Mouse (Mus musculus) c-Kit-negative CD71-positive TER-119-positive erythroid progenitor cells, embryonic 14.5 days (primary cell): ENCODE results near the gene Kcnd3.

Source experiments
- DNase-seq: peaks from one replicate; pipeline ENCODE4 v3.0.0-alpha.2; 2013; ENCODE audit warnings: low read depth, low spot score

Kcnd3 gene

DNA sequence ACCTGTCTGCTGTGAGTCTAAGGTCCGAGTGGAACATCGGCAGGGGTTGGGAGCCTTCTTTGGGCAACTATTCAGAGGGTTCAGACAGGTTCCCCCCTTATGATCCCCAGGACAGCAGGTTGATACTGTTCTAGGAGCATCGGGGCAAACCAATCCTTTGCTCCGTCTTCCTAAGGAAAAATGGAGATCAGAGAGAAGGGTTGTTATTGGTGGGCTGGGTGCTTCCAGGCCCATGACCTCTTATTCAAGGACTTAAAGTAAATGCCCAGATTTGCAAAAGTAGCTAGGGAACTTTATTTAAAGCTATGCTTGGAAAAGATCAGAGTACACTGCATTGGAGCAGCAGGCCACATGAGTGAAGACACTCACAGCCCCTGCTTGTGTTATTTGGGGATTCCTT lies 69.5 kb downstream of the Kcnd3 start:
- no peak for DNase-seq

- no peak for DNase-seq
These were observed 76.7 kb downstream of the Kcnd3 start for GRCm38 (mm10) chr3:105528860-105529259.

DNA sequence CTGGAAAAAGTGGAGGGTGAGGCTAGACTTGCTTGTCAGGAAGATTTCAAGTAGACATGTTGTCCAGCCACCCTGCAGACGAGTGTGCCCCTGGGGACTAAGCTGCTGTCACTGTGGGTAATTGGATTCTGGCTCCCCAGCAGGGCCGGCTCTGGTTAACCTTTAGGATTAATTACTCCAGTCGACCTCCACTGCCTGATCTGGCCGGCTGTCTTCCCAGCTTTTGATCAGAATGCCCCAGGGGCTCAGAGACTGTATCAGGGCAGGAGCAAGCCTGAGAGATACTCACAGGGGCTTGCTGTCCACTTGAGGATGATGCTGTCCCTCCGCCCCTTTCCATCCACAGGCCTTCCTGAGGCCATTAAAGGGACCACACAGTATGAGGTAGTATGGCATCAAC lies 77.6 kb downstream of the Kcnd3 start:
- DNase-seq, result no peak

- no peak for DNase-seq
These were observed 78.4 kb downstream of the Kcnd3 start for GRCm38 (mm10) chr3:105530363-105531130.

GRCm38 (mm10) chr3:105538406-105538805 lies 86.3 kb downstream of the Kcnd3 start:
- no peak for DNase-seq

- DNase-seq, result no peak
These were observed 86.9 kb downstream of the Kcnd3 start for GRCm38 (mm10) chr3:105538819-105539607.

- no peak for DNase-seq
These were observed 90.6 kb downstream of the Kcnd3 start for GRCm38 (mm10) chr3:105542741-105543140.

DNA sequence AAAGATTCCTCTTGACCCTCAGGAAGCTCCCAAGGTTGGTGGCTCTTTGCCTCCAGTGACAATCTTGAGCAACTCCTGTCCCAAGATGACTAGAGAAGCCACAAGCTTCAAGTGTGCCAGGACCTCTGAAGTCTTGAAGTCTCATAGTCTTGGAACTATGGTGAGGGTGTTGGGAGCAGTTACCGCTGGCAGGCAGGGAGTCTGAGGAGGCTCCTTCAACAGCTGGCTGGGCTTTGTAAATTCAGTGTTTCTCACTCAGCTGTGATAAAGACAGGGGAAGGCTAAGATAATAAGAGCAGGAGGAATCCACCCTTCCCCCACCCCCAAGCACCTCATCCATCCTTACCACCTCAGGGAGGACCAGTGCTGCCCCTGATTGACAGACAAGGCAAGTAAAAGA lies 92.0 kb downstream of the Kcnd3 start:
- DNase-seq, result no peak

DNA sequence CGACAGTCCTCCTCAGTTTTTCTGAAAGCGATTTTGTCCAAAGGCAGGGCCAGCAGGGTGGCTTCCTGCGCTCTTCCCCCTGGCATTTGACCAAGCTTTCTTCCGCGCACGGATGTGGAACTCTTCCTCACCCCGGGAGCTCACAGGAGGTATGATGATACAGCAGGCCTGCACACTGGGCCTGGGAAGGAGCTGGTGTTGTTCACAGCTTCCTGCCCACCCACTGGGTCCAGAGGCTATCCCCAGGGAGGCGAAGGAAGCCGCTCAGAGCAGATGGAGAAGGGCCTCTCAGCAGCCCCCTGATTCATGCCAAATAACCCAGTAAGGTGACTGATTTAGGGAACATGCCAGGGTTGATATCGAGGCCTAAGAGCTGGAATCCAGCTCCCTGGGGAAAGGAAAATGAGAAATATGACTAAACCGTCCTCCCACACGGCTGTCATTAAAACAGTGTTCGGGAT lies 94.5 kb downstream of the Kcnd3 start:
- DNase-seq, result no peak

DNA sequence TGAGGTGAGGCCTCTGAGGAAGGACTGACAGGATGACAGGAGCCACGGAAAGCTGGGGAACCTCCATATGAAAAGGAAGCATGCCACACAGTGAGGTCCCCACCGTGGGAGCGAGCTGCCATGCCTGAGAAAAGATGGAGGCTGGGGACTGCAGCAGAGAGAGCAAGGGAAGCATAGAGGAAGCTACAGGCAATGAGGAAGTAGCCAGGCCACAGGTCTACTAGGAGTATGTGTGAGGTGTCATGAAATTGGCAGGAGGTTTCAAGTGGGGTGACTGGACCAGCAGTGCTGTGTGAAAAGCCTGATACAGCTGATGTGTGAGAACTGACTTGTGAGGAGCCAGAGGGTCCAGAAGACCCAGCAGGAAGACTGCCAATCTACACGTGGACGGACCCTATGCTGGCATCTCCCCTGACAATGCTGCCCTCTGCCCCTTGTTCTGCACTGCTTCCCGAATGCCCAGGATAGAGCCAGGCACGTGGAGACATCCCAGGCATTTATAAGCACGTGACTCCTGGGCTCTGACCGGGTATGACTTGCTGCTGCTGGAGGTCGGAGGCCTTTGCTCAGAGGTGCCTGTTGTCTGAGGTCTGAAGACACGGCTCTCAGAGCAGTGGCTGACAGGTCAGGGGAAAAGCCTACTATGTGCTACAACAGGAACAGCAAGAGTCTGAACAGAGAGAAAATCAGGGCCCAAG lies 96.1 kb downstream of the Kcnd3 start:
- no peak for DNase-seq

DNA sequence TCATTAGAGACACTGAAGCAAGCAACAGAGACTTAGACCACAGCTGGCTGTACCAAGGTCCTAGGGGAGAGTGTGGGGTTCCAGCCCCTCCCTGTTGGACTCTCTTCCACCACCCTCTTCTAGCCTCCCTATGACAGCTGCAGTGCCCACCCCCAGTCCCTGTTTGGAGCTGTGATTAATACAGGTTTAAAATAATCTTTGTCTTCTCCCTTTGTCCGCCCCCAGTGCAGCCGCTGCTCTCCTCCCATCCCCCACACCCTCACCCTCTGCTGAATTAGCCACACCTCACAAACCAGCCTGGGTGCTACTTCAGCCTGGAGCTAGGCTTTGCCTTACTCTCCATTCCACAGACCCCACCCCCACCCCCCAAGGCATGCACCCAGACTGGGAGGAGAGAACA lies 107.3 kb downstream of the Kcnd3 start:
- no peak for DNase-seq

GRCm38 (mm10) chr3:105566973-105567372 lies 114.8 kb downstream of the Kcnd3 start:
- DNase-seq, result no peak

GRCm38 (mm10) chr3:105567472-105567871 lies 115.3 kb downstream of the Kcnd3 start:
- no peak for DNase-seq

GRCm38 (mm10) chr3:105568403-105568802 lies 116.3 kb downstream of the Kcnd3 start:
- DNase-seq, result no peak

DNA sequence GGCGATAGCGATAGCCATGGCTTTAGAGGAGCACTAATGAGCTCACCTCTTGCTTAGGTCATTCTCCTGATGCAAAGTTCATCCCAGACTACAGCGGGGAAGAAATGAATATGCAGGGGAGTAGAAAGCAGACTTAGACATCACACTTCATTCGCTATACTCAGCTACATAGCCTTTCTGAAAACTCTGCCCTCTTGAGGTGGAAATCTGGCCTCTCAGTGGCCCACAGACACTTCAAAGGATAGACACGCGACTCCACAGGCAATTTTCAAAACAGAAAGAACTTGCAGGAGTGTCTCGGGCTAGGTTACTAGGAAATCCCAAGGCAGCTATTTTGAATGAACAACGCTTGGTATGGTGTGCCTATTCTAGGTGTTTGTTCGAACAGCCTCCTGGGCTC lies 116.7 kb downstream of the Kcnd3 start:
- no peak for DNase-seq

DNA sequence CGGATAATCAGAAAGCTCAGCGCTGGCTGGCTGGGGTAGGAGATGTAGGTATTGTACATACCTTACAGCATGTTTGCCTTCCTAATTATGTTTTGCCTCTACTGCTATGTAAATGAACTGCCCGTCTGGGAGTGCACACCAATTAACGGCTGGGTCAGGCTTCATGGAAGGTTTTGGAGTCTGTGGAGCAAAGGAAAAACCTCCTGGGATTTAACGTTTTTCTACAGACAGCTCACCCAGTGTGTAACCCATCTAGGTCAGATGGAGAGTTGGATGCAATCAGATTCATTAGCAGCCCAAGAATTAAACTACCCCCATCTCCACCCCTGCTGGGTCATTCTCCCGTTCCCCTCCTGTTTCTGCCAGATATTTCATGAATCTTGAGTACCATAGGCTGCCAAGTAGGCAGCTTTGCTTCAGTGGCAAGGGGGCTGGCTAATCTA lies 117.2 kb downstream of the Kcnd3 start:
- no peak for DNase-seq

DNA sequence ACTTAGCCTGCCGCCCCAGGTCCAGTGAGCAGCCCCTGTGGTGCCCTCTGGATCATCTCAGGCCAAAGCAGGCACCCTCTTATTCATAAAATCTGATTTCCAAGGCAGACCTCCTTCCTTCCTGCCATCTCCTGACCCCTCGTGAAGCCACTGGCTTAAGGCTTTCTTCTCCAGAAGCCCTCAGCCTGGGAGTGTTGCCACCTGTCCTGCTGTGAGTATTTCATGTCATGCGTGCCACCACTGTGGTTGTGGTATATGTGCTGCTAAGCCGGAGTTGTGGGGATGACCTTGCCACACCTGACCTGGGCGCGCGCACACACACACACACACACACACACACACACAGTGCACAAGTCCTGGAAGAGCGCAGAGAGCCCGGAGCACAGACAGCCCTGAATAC lies 117.8 kb downstream of the Kcnd3 start:
- no peak for DNase-seq

DNA sequence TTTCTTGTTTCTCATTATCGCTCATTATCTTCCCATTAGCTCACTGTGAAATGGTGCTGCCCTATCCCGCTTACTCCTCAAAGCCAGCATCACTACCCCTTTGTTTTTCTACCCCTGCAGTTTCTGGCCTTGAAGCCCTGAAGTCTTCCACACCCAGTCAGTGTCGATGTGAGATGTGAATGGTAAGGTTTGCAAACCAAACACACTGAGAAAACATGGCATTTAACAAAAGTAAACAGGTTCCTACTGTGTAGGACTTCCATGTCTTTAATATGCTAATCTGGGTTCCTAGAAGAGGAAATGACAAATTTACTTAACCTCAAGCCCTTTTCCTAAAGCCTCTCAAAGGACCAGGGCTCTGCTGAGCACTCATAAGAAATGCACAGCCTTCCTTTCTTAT lies 118.7 kb downstream of the Kcnd3 start:
- no peak for DNase-seq

DNA sequence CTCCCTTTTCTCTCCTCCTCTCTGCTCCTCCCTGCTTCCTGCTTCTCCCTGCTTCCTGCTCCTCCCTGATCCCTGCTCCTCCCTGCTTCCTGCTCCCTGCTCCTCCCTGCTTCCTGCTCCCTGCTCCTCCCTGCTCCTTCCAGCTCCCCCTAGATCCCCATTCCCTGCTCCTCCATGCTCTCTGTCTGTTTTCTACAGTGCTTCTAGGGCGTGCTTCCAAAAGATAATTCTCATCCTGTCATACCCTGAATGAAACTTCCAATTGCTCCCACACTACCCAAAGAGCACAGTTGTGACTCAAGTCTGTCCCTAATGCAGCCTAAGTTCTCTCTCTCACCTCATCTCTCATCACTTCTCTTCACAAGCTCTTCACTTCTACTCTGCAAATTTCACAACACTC lies 119.8 kb downstream of the Kcnd3 start:
- no peak for DNase-seq

GRCm38 (mm10) chr3:105573156-105573555 lies 121.0 kb downstream of the Kcnd3 start:
- DNase-seq, result no peak

DNA sequence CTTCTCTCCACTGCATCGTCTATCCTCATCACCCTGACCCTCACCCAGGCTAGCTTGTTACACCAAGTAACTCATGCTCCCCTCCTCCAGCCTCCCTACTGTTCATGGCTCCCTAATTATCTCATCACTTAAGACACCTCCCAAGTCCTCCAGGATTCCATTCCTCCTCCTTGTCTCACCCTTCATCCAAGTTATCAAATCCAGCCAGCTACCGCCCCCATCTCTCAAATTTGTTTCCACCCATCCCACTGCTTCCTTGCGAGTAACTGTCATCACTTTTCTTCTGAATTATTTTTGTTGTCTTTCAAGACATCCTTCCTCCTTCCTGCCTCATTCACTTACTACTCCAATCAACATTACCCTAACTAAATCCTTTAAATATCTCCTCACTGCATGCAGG lies 126.2 kb downstream of the Kcnd3 start:
- DNase-seq, result no peak

DNA sequence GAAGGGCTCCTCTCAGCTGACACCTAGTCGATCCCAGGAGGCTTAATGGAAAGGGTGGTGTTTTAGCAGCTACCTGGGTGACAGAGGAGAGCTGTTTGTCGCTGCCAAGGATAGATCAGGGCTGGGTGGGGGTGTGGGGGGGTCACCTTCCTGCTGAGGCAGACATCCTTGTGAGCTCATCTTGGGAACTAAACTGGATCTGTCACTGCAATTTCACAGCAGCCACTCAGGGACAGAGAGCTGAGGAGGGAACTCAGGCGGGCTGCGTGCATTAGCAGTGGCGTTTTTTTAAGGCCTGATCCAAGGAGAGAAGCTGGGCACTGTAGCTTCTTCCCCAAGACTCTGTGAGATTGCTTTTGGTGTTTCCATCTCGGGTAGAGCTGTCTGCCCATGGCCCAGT lies 129.0 kb downstream of the Kcnd3 start:
- no peak for DNase-seq
